Mouse (Mus musculus) frontal cortex, adult (tissue): ENCODE measurements around the gene Hectd2.

Source experiments
- ATAC-seq: cut with Nextera tagmentation; 2 replicates; pipeline ENCODE4 v1.9.2; 2017; ENCODE audit warnings: mild to moderate bottlenecking, moderate library complexity, mixed read lengths; ENCODE audit not compliant: low TSS enrichment

Hectd2 gene

DNA sequence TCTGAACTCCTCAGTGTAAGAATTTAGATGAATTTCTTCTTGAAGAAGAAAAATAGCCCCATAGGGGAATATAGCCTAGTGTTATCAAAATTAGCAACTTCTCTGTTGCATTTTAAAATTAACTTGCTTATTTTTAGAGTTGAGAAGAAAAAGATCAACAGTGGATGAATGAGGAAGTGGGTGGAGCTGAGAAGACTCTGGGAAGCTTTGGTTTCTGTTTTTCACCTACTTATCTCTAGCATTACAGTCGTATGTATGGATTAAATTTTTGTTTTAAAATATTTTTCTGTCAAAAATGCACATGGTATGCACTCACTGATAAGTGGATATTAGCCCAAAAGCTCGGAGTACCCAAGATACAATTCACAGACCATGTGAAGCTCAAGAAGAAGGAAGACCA is 6.7 kb downstream of the Hectd2 start:
- ATAC-seq, result peak; percentile 54; the same call in 1 of the 2 replicates

DNA sequence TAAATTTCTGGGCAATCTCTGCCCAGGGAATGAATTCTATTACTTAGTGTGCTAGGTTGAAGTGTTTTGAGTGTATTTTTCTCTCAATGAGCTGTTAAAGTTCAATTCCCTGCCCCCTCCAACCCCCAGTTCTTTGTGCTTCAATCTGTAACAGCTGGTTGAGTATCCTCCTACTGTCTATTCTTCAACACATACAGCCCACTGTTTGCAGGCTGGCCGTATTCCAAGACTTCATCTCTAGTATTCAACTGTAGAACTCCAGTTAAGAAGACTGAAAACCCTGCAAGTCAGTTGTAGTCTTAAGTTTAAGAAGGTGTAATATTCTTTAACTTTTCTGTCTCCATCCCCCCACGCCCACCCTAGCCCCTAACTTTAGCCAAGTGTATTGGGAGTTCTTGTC is 10.0 kb downstream of the Hectd2 start:
- ATAC-seq, result peak; percentile 46; the same call in 1 of the 2 replicates

GRCm38 (mm10) chr19:36573986-36574385 is 19.5 kb downstream of the Hectd2 start:
- no peak for ATAC-seq

DNA sequence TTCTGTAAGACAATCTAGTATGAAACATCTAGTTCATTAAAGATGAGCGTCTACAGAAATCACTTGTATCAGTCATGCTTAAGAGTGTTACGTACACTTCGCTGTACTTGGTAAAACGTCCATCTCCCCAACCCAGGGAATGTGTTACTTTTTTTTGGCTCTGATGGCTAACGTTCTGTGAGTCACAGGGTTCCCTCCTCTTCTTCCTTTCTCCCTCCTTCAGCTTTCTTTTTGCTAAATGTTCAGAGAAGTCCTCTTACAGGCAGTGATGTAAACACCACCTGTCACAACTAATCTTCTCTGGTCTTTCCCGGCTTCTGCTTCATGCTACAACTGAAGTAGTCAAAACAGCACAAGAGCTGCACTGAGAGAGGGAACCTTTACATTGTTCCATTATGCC is 20.7 kb downstream of the Hectd2 start:
- peak; percentile 92 for ATAC-seq

DNA sequence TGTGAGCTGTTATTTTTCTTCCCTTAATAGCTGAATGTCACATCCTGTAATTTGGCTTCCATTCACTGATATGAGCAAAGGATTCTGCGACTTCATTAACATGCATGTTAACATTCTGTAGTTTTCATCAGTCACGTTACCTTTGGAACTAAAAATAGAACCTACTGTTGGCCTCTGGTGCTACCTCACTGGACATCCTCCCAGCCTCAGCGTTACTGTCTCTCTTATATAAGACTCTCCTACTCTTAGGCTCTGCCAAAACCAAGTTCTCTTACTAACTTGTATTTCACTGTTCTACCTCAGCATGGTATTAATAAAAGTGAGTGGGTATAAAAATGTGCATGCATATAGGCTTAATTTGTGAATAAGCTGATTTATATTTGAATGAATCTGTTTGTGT is 26.4 kb downstream of the Hectd2 start:
- ATAC-seq, result 0 out of 2 replicates have a peak, but pooled peaks have one; percentile 20

DNA sequence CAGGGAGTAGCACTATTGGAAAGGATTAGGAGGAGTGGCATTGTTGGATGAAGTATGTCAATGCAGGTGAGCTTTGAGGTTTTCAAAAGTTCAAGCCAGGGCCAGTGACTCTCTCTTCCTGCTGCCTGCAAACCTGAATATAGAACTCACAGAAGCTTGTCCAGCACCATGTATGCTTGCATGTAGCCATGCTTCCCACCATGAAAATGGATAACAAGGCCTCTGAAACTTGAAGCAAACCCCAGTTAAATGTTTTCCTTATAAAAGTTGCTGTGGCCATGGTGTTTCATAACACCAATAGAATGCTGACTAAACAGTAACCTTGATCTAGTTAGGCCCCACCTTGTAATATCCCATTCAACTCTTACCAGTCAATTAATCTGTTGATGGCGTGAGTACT is 27.7 kb downstream of the Hectd2 start:
- no peak for ATAC-seq

- ATAC-seq, result no peak
Measured at GRCm38 (mm10) chr19:36585505-36585904, 31.1 kb downstream of the Hectd2 start.

DNA sequence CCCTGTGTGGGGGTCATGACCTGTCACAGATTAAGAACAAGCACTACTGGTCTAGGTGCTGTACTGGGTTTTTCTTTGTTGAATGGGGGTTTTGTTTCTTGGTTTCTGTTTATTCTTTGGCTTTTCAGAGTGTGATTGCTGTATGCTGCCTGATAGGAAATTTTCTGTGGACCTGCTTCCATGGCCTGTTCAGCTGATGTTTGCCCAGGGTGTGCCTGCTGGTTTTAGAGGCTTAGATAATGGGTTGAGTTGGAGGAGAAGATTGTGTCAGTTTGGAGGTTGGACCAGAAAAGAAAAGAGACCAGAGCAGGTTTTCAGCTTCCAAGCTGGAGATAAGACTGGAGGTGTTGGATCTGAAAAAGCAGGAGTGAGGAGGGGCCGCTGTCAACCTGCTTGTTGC is 40.0 kb downstream of the Hectd2 start:
- no peak for ATAC-seq

- no peak for ATAC-seq
Measured at GRCm38 (mm10) chr19:36601869-36602268, 47.4 kb downstream of the Hectd2 start.

DNA sequence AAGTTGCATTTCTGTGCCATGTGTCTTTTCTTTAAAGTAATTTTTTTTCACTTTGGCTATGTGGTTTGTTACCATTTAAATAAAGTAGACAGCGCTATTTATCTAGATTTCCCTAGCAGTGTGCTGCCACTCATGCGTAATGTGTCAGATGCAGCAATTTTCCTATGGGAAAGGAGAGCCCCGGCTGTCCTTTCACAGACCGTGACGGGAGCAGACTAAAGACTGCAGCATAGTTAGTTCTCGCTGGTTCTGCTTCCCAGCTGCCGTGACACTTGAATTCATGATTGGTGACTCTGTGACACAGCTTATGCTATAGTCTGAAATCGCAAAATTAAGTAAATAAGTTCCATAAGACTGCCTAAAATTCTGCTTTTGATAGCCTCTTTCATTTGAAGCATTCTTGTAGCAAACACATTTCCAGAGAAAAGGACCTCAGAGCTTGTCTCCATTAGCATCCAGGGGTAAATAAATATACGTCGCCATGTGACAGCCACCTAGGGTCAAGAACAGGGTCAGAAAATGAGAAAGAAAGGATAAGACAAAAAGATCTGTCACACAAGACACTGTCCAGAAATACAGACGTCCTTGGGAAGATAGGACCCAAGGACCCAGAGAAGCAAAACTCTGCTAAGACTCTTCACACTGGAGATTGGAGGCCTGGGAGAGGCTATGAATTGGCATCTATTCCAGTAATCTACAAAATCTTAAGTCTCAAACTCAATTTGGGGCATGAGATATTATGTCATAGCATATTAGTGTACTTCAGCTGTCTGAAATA is 48.3 kb downstream of the Hectd2 start:
- ATAC-seq, result no peak

- no peak for ATAC-seq
Measured at GRCm38 (mm10) chr19:36606270-36606669, 51.8 kb downstream of the Hectd2 start.

- peak; percentile 59 for ATAC-seq
Measured at GRCm38 (mm10) chr19:36609229-36609628, 54.8 kb downstream of the Hectd2 start.

DNA sequence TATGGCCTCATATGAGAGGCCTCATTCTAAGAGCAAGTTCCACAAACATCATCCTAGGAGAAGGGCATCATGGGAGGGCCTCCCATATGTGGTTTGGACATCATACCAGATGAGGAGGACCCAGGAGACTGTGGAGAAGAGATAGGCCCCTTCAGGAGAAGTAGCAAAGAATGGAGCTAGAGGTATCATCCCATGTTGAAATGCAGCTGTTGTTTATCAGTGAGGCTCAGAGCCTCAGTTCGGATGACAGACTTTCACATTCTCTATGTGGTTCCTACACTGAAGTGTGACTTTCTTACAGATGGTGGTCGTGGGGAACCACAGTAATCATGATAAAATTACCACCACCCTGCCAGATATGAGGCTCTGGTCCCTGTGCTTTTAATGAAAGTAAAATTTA is 55.9 kb downstream of the Hectd2 start:
- ATAC-seq, result no peak

GRCm38 (mm10) chr19:36625906-36626305 is 71.5 kb downstream of the Hectd2 start:
- ATAC-seq, result no peak

DNA sequence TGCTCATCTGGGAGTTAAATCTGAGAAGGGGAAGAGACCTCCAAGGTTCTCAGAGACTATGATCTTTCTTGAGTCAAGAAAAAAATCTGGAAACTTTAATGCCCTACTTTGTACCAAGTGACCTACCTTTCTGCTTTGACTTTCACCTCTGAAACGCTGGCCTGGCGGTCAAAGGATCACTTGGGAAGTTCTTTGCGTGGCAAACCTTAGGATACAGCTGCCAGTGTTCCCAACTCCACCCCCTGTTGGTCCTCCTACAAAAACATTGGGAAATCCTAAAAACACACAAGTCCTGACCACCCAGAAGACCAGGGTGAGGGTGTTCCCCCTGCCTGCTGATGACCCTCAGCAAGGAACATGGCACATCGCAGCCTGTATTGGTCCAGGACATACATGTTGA is 72.4 kb downstream of the Hectd2 start:
- ATAC-seq, result no peak

DNA sequence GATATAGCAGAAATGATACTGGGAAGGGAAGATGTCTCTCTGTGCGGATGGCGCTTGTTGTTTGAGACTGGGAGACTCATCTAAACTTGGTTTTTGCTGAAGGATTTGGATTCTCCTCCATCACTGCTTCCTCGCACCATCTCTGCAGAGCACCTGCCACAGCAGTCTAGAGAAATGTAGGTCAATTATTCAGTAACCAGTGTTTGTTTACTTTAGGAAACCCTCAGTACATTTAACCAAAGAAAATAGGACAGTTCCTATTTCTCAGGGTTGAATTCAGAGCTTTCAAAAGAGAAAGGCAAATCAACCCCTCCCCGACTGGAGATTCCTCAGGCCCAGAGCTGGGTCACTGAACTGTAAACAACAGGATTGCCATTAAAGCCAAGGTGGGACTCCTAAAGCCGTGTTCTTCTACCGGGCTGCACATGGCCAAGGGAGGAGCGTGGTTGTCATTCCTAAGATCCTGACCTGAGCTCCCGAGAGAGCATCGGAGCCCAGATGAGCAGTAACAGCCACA is 75.0 kb downstream of the Hectd2 start:
- no peak; the same call in 1 of the 2 replicates for ATAC-seq

DNA sequence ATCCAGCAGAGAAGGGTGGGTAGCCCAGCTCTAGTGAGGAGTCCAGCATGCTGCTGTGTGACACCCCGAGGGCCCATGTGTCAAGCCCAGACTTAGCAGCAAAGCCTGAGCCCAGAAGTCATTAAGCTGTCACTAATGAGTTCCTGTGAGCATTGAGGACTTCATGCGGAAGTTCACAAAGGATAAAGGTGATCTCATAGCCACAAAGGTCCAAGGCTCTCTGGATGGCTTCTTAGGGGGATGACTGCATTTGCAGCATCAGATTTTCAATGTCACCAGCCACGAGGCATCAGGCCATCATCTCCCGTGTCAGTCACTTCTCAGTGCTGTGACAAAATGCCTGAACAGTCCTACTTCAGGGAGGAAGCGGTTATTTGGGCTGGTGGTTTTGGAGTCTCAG is 75.9 kb downstream of the Hectd2 start:
- ATAC-seq, result no peak

DNA sequence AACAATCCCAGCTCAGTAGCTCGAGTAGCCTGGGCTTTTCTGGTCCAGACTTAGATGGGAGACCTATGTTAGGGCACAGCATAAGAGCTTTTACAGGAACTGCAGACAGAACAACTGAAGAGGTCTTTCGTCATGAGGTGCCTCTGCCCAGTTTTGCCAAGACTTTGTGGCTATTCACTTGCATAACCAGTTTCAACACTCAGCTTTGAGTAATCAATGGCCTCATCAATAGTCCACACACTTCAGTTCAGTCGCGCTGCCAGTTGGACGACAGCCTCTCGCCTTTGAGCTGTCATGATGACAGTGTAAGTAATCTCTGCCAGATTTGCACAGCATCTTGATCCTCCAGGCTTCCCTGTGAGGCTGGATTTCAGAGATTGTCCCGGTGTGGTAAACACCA is 80.3 kb downstream of the Hectd2 start:
- ATAC-seq, result no peak

DNA sequence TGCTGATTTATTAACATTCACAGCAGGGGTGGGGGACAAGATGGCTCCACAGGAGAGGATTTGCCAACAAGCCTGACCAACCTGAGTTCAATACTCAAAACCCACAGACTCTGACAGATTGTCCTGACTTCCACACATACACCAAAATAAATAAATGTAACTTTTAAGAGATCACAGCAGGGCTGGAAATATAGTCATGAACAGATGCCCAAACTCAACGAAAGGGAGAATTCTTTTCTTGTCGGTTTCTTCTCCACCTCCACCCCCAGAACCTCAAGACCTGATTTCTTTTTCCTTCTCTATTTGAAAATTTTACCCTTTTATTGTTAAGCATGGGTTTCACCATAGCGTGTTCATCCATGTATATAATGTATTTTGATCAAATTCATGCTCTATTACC is 82.8 kb downstream of the Hectd2 start:
- ATAC-seq, result peak; percentile 77

- ATAC-seq, result no peak
Measured at GRCm38 (mm10) chr19:36637948-36638587, 83.6 kb downstream of the Hectd2 start.

DNA sequence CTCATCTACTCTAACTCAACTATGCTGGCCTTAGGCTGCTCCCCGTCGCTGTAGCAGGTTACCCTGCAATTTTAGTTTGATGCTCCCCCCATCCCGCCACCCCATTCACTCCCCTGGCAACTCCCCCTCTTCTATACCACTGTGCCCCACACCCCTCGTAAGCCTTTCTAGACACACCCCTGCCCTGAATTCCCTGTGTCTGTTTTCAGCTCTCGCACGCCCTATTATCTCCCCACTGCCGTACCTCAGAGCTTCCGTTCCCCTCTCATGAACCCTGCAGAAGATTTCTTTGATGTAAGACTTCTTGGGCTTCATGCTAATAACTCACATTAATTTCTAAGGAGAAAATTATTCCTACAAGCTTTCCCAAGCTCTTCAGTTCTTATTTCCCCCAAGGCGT is 84.6 kb downstream of the Hectd2 start:
- ATAC-seq, result no peak

GRCm38 (mm10) chr19:36641128-36641527 is 86.7 kb downstream of the Hectd2 start:
- ATAC-seq, result peak; percentile 74

GRCm38 (mm10) chr19:36645308-36645889 is 91.0 kb downstream of the Hectd2 start:
- ATAC-seq, result no peak
